Mouse (Mus musculus): ENCODE measurements around the gene Prkcg. TPM values are rescaled to one million over a fixed set of nuclear protein-coding genes. Genes with fewer than 3 reads are reported as not detected.

Gene Prkcg
- polyA plus RNA-seq, 1 experiment from 2014 or later, result 0.25 TPM

GRCm38 (mm10) chr7:3332619-3333521, 43.9 kb downstream of the Prkcg start, which contains the start of gene Cacng7:
Gene Cacng7, plus strand, starts transcription at chr7:3332955.
- DNase-seq, result peak; percentile 72

GRCm38 (mm10) chr7:3333542-3333941, 44.6 kb downstream of the Prkcg start:
- Histone ChIP-seq H3K9me3 (ENCODE audit: low read depth, low read length) (no peaks in the 10 kb centered on the region), H3K4me2 (peak overlapping the region; percentile 65), H3K9ac (peak overlapping the region; percentile 68), H3K4me3 (ENCODE audit: low read depth, low read length) (peak overlapping the region; percentile 55), H3K27me3 (ENCODE audit: insufficient read depth, low read length) (no peaks in the 10 kb centered on the region), H3K36me3 (ENCODE audit: insufficient read depth) (no peaks in the 10 kb centered on the region), H3K4me1 (ENCODE audit: insufficient read depth) (no peaks in the 10 kb centered on the region), H3K27ac (ENCODE audit: low read depth) (0 out of 2 replicates have a peak overlapping the region, but pooled peaks have one; percentile 70)
- ATAC-seq (ENCODE audit: insufficient read depth) (no peak), DNase-seq (peak; percentile 31)
- WGBS, result 5% methylated on average over 5 of the region's 5 CpGs
- no peak for TF ChIP-seq CTCF (IDR thresholded peaks at IDR 0.05; ENCODE audit: low read depth)

More at GRCm38 (mm10) chr7:3332619-3333521, 43.9 kb downstream of the Prkcg start, which contains the start of gene Cacng7:
- H3K4me3 ChIP-seq (ENCODE audit: low read depth, low read length), result peak within 1 kb of the TSS; percentile 55
- no peak for TF ChIP-seq CTCF (IDR thresholded peaks at IDR 0.05; ENCODE audit: low read depth)
- no peaks in the 10 kb centered on the region for H3K9me3 ChIP-seq (ENCODE audit: low read depth, low read length)
- no peaks in the 10 kb centered on the region for H3K4me1 ChIP-seq (ENCODE audit: insufficient read depth)
- H3K4me2 ChIP-seq, result peak within 1 kb of the TSS; percentile 65
- peak within 1 kb of the TSS; percentile 70; the same call in 1 of the 2 replicates for H3K27ac ChIP-seq (ENCODE audit: low read depth)
- 1% methylated on average over 62 of the region's 65 CpGs for WGBS
- H3K36me3 ChIP-seq (ENCODE audit: insufficient read depth), result no peaks in the 10 kb centered on the region
- peak; percentile 71 for ATAC-seq (ENCODE audit: insufficient read depth)
- no peaks in the 10 kb centered on the region for H3K27me3 ChIP-seq (ENCODE audit: insufficient read depth, low read length)
- H3K9ac ChIP-seq, result peak within 1 kb of the TSS; percentile 68

- no peak for ATAC-seq (ENCODE audit: insufficient read depth)
- no peak for DNase-seq
These were observed 47.4 kb downstream of the Prkcg start for GRCm38 (mm10) chr7:3336412-3336811.

GRCm38 (mm10) chr7:3338286-3338935, 49.4 kb downstream of the Prkcg start:
- no peaks in the 10 kb centered on the region for H3K9me3 ChIP-seq (ENCODE audit: low read depth, low read length)
- H3K36me3 ChIP-seq (ENCODE audit: insufficient read depth), result peaks cover 8% of the 10 kb centered on the region; the same call in 1 of the 2 replicates
- no peak for ATAC-seq (ENCODE audit: insufficient read depth)
- no peak overlapping the region for H3K4me3 ChIP-seq (ENCODE audit: low read depth, low read length)
- H3K4me2 ChIP-seq, result no peak overlapping the region
- no peak overlapping the region for H3K9ac ChIP-seq
- TF ChIP-seq CTCF (IDR thresholded peaks at IDR 0.05; ENCODE audit: low read depth), result no peak
- no peak for DNase-seq
- no peaks in the 10 kb centered on the region for H3K4me1 ChIP-seq (ENCODE audit: insufficient read depth)
- WGBS, result 66% methylated on average over 11 of the region's 11 CpGs
- H3K27ac ChIP-seq (ENCODE audit: low read depth), result no peak overlapping the region
- H3K27me3 ChIP-seq (ENCODE audit: insufficient read depth, low read length), result no peaks in the 10 kb centered on the region

More at GRCm38 (mm10) chr7:3336412-3336811, 47.4 kb downstream of the Prkcg start:
- peaks cover 3% of the 10 kb centered on the region; the same call in 1 of the 2 replicates for H3K36me3 ChIP-seq (ENCODE audit: insufficient read depth)
- H3K27ac ChIP-seq (ENCODE audit: low read depth), result no peak overlapping the region
- H3K9me3 ChIP-seq (ENCODE audit: low read depth, low read length), result no peaks in the 10 kb centered on the region
- no peak overlapping the region for H3K4me2 ChIP-seq
- no peak overlapping the region for H3K9ac ChIP-seq
- no peaks in the 10 kb centered on the region for H3K4me1 ChIP-seq (ENCODE audit: insufficient read depth)
- no peak for TF ChIP-seq CTCF (IDR thresholded peaks at IDR 0.05; ENCODE audit: low read depth)
- no peaks in the 10 kb centered on the region for H3K27me3 ChIP-seq (ENCODE audit: insufficient read depth, low read length)
- H3K4me3 ChIP-seq (ENCODE audit: low read depth, low read length), result no peak overlapping the region
- WGBS, result 68% methylated on average over 17 of the region's 17 CpGs

- ATAC-seq (ENCODE audit: insufficient read depth) (no peak), DNase-seq (no peak)
- Histone ChIP-seq H3K27me3 (ENCODE audit: insufficient read depth, low read length) (no peaks in the 10 kb centered on the region), H3K36me3 (ENCODE audit: insufficient read depth) (peaks cover 13% of the 10 kb centered on the region; the same call in 1 of the 2 replicates), H3K9me3 (ENCODE audit: low read depth, low read length) (no peaks in the 10 kb centered on the region), H3K9ac (no peak overlapping the region), H3K4me3 (ENCODE audit: low read depth, low read length) (no peak overlapping the region), H3K27ac (ENCODE audit: low read depth) (no peak overlapping the region), H3K4me2 (no peak overlapping the region), H3K4me1 (ENCODE audit: insufficient read depth) (no peaks in the 10 kb centered on the region)
- 85% methylated on average over 11 of the region's 11 CpGs for WGBS
- no peak for TF ChIP-seq CTCF (IDR thresholded peaks at IDR 0.05; ENCODE audit: low read depth)
These were observed 50.0 kb downstream of the Prkcg start for GRCm38 (mm10) chr7:3339010-3339409.

GRCm38 (mm10) chr7:3343861-3344260, 54.9 kb downstream of the Prkcg start:
- Histone ChIP-seq H3K9me3 (ENCODE audit: low read depth, low read length) (no peaks in the 10 kb centered on the region), H3K36me3 (ENCODE audit: insufficient read depth) (peaks cover 21% of the 10 kb centered on the region; the same call in 1 of the 2 replicates), H3K27me3 (ENCODE audit: insufficient read depth, low read length) (no peaks in the 10 kb centered on the region), H3K4me2 (no peak overlapping the region), H3K27ac (ENCODE audit: low read depth) (no peak overlapping the region), H3K9ac (no peak overlapping the region), H3K4me1 (ENCODE audit: insufficient read depth) (no peaks in the 10 kb centered on the region), H3K4me3 (ENCODE audit: low read depth, low read length) (no peak overlapping the region)
- WGBS, result 86% methylated on average over 3 of the region's 3 CpGs
- no peak for TF ChIP-seq CTCF (IDR thresholded peaks at IDR 0.05; ENCODE audit: low read depth)
- no peak for DNase-seq
- ATAC-seq (ENCODE audit: insufficient read depth), result no peak

GRCm38 (mm10) chr7:3345301-3345700, 56.3 kb downstream of the Prkcg start:
- H3K36me3 ChIP-seq (ENCODE audit: insufficient read depth), result peaks cover 27% of the 10 kb centered on the region; the same call in 1 of the 2 replicates
- H3K4me3 ChIP-seq (ENCODE audit: low read depth, low read length), result no peak overlapping the region
- no peak overlapping the region for H3K4me2 ChIP-seq
- ATAC-seq (ENCODE audit: insufficient read depth) (no peak), DNase-seq (no peak)
- WGBS, result 87% methylated on average over 3 of the region's 3 CpGs
- TF ChIP-seq CTCF (IDR thresholded peaks at IDR 0.05; ENCODE audit: low read depth), result no peak
- H3K27me3 ChIP-seq (ENCODE audit: insufficient read depth, low read length), result no peaks in the 10 kb centered on the region
- no peaks in the 10 kb centered on the region for H3K4me1 ChIP-seq (ENCODE audit: insufficient read depth)
- no peaks in the 10 kb centered on the region for H3K9me3 ChIP-seq (ENCODE audit: low read depth, low read length)
- H3K9ac ChIP-seq, result no peak overlapping the region
- no peak overlapping the region for H3K27ac ChIP-seq (ENCODE audit: low read depth)
